Mouse (Mus musculus): Measurements from ENCODE around the gene Mrpl1.

The Mrpl1 gene

DNA sequence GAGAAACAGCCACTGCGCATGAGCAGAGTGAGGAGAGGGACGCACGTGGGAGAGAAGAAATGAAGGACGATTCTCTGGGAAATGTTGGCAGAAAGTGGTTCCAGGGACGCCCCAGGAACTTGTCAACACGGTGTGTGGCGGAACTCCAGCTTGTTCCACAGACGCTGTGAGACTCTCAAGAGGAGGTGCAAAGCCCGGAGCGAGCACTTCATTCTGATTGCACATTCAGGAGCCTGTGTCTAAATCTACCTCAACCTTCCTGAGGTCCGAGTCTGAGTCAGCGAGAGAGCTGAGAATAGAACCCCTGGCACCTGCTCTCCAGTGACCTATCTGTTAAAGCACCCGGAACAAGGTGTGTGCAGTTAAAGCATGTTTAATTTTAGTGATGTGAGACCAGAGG lies 98.8 kb downstream of the Mrpl1 start:
- no peak for DNase-seq (ENCODE audit: extremely low read depth, low read depth, low spot score)

GRCm38 (mm10) chr5:96308645-96309044 lies 99.4 kb downstream of the Mrpl1 start:
- no peak for DNase-seq (ENCODE audit: extremely low read depth, low read depth, low spot score)

DNA sequence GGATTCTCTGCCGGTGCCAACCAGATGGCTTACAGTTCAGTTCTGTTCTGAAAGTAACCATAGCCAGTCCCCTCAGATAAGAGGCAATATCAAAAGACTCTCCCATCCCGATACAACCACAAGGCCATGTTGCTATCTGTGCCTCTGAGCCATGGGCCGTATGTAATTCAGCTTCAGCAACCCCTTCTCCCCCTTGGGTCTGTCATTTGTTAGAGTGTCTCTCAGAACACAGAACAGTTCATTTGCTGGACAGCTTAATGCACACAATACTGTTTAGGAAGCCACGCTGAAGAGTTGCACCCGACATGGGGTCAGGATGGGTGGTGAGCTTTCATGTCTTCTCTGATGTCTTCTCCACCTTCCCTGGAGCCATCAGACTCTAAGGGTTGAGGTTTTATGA lies 100.3 kb downstream of the Mrpl1 start:
- DNase-seq (ENCODE audit: extremely low read depth, low read depth, low spot score), result no peak

GRCm38 (mm10) chr5:96311677-96312076 lies 102.4 kb downstream of the Mrpl1 start:
- no peak for DNase-seq (ENCODE audit: extremely low read depth, low read depth, low spot score)
